In genomic region chr15:81964262-81964661, GRCm38 (mm10) we compare ENCODE assay signal across 51 mouse cellular contexts. TPM values are rescaled to one million over a fixed set of nuclear protein-coding genes. Genes with fewer than 3 reads are reported as not detected.
"Had no signal": no experiment of that assay in that cellular context is flagged by ENCODE, and none has a peak within 500 bp of the region (broad histone marks: within the 10 kb centered on the region; RNA-seq: fewer than 3 reads in every experiment).

No protein-coding gene starts in this region.

- H3K9ac ChIP-seq: heart, embryonic 12.5 days; heart, embryonic 13.5 days; heart, embryonic 15.5 days; hindbrain, embryonic 12.5 days; hindbrain, embryonic 13.5 days; hindbrain, embryonic 14.5 days; hindbrain, embryonic 15.5 days; intestine, embryonic 15.5 days; kidney, embryonic 15.5 days had no signal

- H3K36me3 ChIP-seq: heart, embryonic 12.5 days; heart, embryonic 13.5 days; heart, embryonic 15.5 days; hindbrain, embryonic 10.5 days; hindbrain, embryonic 12.5 days; hindbrain, embryonic 13.5 days; hindbrain, embryonic 15.5 days; intestine, embryonic 15.5 days; kidney, embryonic 15.5 days had no signal

- H3K9me3 ChIP-seq: heart, embryonic 12.5 days; heart, embryonic 13.5 days; heart, embryonic 15.5 days; hindbrain, embryonic 10.5 days; hindbrain, embryonic 12.5 days; hindbrain, embryonic 13.5 days; hindbrain, embryonic 15.5 days; intestine, embryonic 15.5 days; kidney, embryonic 15.5 days had no signal

- H3K4me2 ChIP-seq: heart, embryonic 11.5 days; heart, embryonic 12.5 days; heart, embryonic 13.5 days; heart, embryonic 15.5 days; hindbrain, embryonic 12.5 days; hindbrain, embryonic 13.5 days; hindbrain, embryonic 14.5 days; hindbrain, embryonic 15.5 days; intestine, embryonic 15.5 days; kidney, embryonic 15.5 days had no signal

- H3K27me3 ChIP-seq: heart, embryonic 12.5 days; heart, embryonic 13.5 days; heart, embryonic 15.5 days; hindbrain, embryonic 12.5 days; hindbrain, embryonic 13.5 days; hindbrain, embryonic 15.5 days; intestine, embryonic 15.5 days; kidney, embryonic 15.5 days had no signal

- H3K4me1 ChIP-seq: heart, embryonic 12.5 days; hindbrain, embryonic 12.5 days had no signal

- ATAC-seq: hindbrain, embryonic 16.5 days; hindbrain, postnatal 0 days; inflammation-experienced regulatory T-cells, adult 6 months; intestine, embryonic 15.5 days; intestine, embryonic 16.5 days; intestine, postnatal 0 days had no signal

- H3K27ac ChIP-seq: heart, embryonic 13.5 days; heart, embryonic 15.5 days; hindbrain, embryonic 10.5 days; hindbrain, embryonic 12.5 days; hindbrain, embryonic 13.5 days; hindbrain, embryonic 14.5 days; hindbrain, embryonic 15.5 days; hindbrain, postnatal 0 days; intestine, embryonic 15.5 days; kidney, embryonic 15.5 days; kidney, postnatal 0 days; layer of hippocampus, adult 2 months; left cerebral cortex, adult 2 months had no signal

- H3K4me3 ChIP-seq: heart, embryonic 12.5 days; heart, embryonic 13.5 days; heart, embryonic 15.5 days; hindbrain, embryonic 10.5 days; hindbrain, embryonic 12.5 days; hindbrain, embryonic 13.5 days; hindbrain, embryonic 15.5 days; intestine, embryonic 15.5 days; kidney, embryonic 15.5 days; layer of hippocampus, adult 2 months; left cerebral cortex, adult 2 months had no signal

- DNase-seq: heart, postnatal 10 days; heart, postnatal 14 days; heart, postnatal 36 days; heart, postnatal 4 days; kidney, adult 11 months; kidney, adult 18-20 months; kidney, adult 2 months; kidney, adult 8-10 months; kidney, adult 9 months; kidney, postnatal 10 days; kidney, postnatal 14 days; kidney, postnatal 25 days; kidney, postnatal 36 days; kidney, postnatal 4 days; layer of hippocampus, adult 9-11 months; layer of hippocampus, postnatal 36 days had no signal

RNA-seq across cellular contexts. Expression of gene 1700029P11Rik, which starts 16.1 kb away (rescaled TPM):
- total RNA-seq: heart, postnatal 10 days; heart, postnatal 14 days; heart, postnatal 25 days; heart, postnatal 36 days; heart, postnatal 4 days; hematopoietic stem cell, adult 5-6 weeks; hindbrain, postnatal 0 days; layer of hippocampus, adult 18-20 months; layer of hippocampus, adult 2 months; layer of hippocampus, adult 8-10 months; layer of hippocampus, postnatal 10 days; layer of hippocampus, postnatal 14 days; layer of hippocampus, postnatal 25 days; layer of hippocampus, postnatal 36 days; left cerebral cortex, adult 18-20 months; left cerebral cortex, adult 2 months had no signal
- polyA plus RNA-seq: heart, embryonic 11.5 days; heart, embryonic 12.5 days; heart, embryonic 13.5 days; heart, embryonic 14.5 days; heart, embryonic 15.5 days; heart, embryonic 16.5 days; heart, postnatal 0 days; hindbrain, embryonic 10.5 days; hindbrain, embryonic 11.5 days; hindbrain, embryonic 12.5 days; hindbrain, embryonic 13.5 days; hindbrain, embryonic 14.5 days; hindbrain, embryonic 15.5 days; hindbrain, embryonic 16.5 days; hindbrain, postnatal 0 days; inflammation-experienced regulatory T-cells, adult 6 months; intestine, embryonic 14.5 days; intestine, embryonic 15.5 days; intestine, embryonic 16.5 days; intestine, postnatal 0 days; kidney, embryonic 14.5 days; kidney, embryonic 15.5 days; kidney, embryonic 16.5 days; kidney, postnatal 0 days; large intestine, adult 2 months had no signal

RNA-seq across cellular contexts. Expression of gene Csdc2, which starts 27.7 kb away (rescaled TPM):
- total RNA-seq: hematopoietic stem cell, adult 5-6 weeks had no signal
- polyA plus RNA-seq: inflammation-experienced regulatory T-cells, adult 6 months had no signal
